Mouse (Mus musculus) c-Kit-positive CD71-positive TER-119-negative erythroid progenitor cells, embryonic 14.5 days (primary cell): Measurements from ENCODE around the gene Cdc42ep5.

ENCODE experiments used
- DNase-seq: peaks from one replicate; pipeline ENCODE4 v3.0.0-alpha.2; 2013; ENCODE audit warnings: low read depth

Cdc42ep5 gene

GRCm38 (mm10) chr7:4125306-4125705, 39.4 kb downstream of the Cdc42ep5 start:
- no peak for DNase-seq

- DNase-seq, result no peak
These were observed 39.8 kb downstream of the Cdc42ep5 start for GRCm38 (mm10) chr7:4124856-4125255.

GRCm38 (mm10) chr7:4124315-4124759, 40.3 kb downstream of the Cdc42ep5 start:
- DNase-seq, result no peak

- DNase-seq, result no peak
These were observed 40.9 kb downstream of the Cdc42ep5 start for GRCm38 (mm10) chr7:4123732-4124131.

GRCm38 (mm10) chr7:4122783-4123182, 41.9 kb downstream of the Cdc42ep5 start:
- DNase-seq, result no peak

- no peak for DNase-seq
These were observed 42.4 kb downstream of the Cdc42ep5 start for GRCm38 (mm10) chr7:4122076-4122768.

GRCm38 (mm10) chr7:4119976-4120921, 44.4 kb downstream of the Cdc42ep5 start:
- DNase-seq, result no peak

GRCm38 (mm10) chr7:4119344-4119902, 45.2 kb downstream of the Cdc42ep5 start, which contains the start of gene Ttyh1:
TSS of gene Ttyh1 (plus strand) at chr7:4119408.
- DNase-seq, result no peak

GRCm38 (mm10) chr7:4117050-4117814, 47.4 kb downstream of the Cdc42ep5 start:
- no peak for DNase-seq

- no peak for DNase-seq
These were observed 52.9 kb downstream of the Cdc42ep5 start for GRCm38 (mm10) chr7:4111766-4112165.

GRCm38 (mm10) chr7:4103411-4103810, 61.2 kb downstream of the Cdc42ep5 start:
- DNase-seq, result peak; percentile 40
